Mouse (Mus musculus) liver, embryonic 16.5 days (tissue): ENCODE data around the gene Sptbn2. TPM values are rescaled to one million over a fixed set of nuclear protein-coding genes. Genes with fewer than 3 reads are reported as not detected.

Experiments
- polyA plus RNA-seq: library from polyadenylated mRNA; unstranded; fragments of >200 nt; fragmentation: Nextera tagmentation; extraction: Ambion mirVana; gene quantifications from 2 replicates; pipeline ENCODE4 v1.2.1, GENCODE M21; 2015

Gene Sptbn2
- polyA plus RNA-seq, 1 experiment from 2014 or later = 0.12 TPM

Other genes starting within 250 kb of the Sptbn2 start
- 0.20 and 0.32 TPM in 2 replicates for gene Syt12, start 233.7 kb upstream of the Sptbn2 start, polyA plus RNA-seq
- 0.18 and 0.45 TPM in 2 replicates for gene 2010003K11Rik, start 212.6 kb upstream of the Sptbn2 start, polyA plus RNA-seq
- 88.7 and 118 TPM in 2 replicates for gene Pcx, start 200.7 kb upstream of the Sptbn2 start, polyA plus RNA-seq
- 0.23 and 0.28 TPM in 2 replicates for gene Lrfn4, start 95.5 kb upstream of the Sptbn2 start, polyA plus RNA-seq
- gene Rce1, start 85.5 kb upstream of the Sptbn2 start, polyA plus RNA-seq = 22.5 and 23.5 TPM in 2 replicates
- 0.40 and 0.57 TPM in 2 replicates for gene Gm960, start 12.5 kb upstream of the Sptbn2 start, polyA plus RNA-seq
- gene Rbm4b, start 45.3 kb downstream of the Sptbn2 start, polyA plus RNA-seq = 17.6 and 18.3 TPM in 2 replicates
- gene Rbm4, start 82.7 kb downstream of the Sptbn2 start, polyA plus RNA-seq = 28.3 and 29.2 TPM in 2 replicates
- gene Gm21992, start 100.4 kb downstream of the Sptbn2 start, polyA plus RNA-seq = 11.7 and 13.7 TPM in 2 replicates
- 39.1 and 41.2 TPM in 2 replicates for gene Rbm14, start 100.5 kb downstream of the Sptbn2 start, polyA plus RNA-seq
- gene Ccs, start 128.2 kb downstream of the Sptbn2 start, polyA plus RNA-seq = 55.2 and 57.1 TPM in 2 replicates
- gene Ccdc87, start 128.2 kb downstream of the Sptbn2 start, polyA plus RNA-seq = not detected in 2 replicates
- gene Ctsf, start 144.0 kb downstream of the Sptbn2 start, polyA plus RNA-seq = 27.3 and 30.5 TPM in 2 replicates
- 0.65 and 1.3 TPM in 2 replicates for gene Actn3, start 166.7 kb downstream of the Sptbn2 start, polyA plus RNA-seq
- 10.5 and 10.6 TPM in 2 replicates for gene Zdhhc24, start 167.5 kb downstream of the Sptbn2 start, polyA plus RNA-seq
- 0.95 and 1.2 TPM in 2 replicates for gene Bbs1, start 195.5 kb downstream of the Sptbn2 start, polyA plus RNA-seq
- gene Dpp3, start 217.1 kb downstream of the Sptbn2 start, polyA plus RNA-seq = 44.1 and 44.2 TPM in 2 replicates
- 0.29 and 0.31 TPM in 2 replicates for gene Peli3, start 232.0 kb downstream of the Sptbn2 start, polyA plus RNA-seq